Mouse (Mus musculus) fibroblast of lung, adult 2 months (primary cell): ENCODE results near the gene Acsf3.

ENCODE experiments used
- DNase-seq: peaks from one replicate; pipeline ENCODE4 v3.0.0-alpha.2; 2011; ENCODE audit warnings: low read depth

Gene Acsf3

DNA sequence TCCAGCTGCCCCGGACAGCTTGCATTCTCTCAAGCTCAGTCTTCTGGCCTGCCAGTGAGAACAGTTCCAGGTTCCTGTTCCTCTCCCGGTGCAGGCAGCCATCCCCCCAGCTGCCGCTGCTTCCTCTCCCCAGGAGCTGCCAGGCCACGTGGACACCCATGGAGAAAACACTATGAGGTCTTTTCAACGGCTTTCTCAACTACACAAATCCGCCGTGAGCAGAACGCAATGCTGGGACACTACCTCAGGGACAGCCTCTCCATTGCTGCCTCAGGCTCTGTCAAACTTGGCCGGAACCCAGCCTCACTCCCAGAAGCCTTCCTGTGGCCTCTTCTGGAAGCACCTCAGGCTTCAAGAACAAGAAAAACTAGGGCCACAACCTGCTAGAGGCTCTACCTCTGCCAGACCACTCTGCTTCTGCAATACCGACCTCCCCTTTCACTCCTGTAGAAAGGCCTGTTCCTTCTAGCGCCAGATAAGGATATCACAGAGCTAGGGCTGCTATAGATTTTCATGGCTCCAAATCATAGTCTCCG lies 12.5 kb upstream of the Acsf3 start:
- DNase-seq = no peak

DNA sequence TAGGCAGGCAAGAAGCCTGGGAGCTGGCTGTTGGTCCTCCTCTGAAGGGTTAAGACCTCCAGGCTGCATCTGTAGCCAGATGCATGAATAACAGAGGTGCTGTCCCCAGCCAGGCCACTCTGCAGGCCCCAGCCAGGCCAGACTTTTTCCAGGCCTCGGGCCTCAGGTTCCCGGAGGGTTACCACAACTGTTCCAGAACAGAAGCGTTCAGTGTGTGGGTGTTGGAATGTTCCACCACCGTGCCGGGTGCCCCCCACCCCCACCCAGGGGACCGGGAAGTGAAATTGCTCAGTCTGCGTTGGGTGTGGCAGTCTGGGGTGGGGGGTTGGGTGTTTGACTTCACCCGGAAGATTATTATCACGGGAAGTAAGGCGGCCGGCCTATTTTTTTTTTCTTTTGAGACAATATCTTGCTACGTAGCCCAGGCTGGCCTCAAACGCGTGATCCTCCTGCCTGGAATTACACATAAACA lies 12.0 kb upstream of the Acsf3 start:
- DNase-seq = no peak

DNA sequence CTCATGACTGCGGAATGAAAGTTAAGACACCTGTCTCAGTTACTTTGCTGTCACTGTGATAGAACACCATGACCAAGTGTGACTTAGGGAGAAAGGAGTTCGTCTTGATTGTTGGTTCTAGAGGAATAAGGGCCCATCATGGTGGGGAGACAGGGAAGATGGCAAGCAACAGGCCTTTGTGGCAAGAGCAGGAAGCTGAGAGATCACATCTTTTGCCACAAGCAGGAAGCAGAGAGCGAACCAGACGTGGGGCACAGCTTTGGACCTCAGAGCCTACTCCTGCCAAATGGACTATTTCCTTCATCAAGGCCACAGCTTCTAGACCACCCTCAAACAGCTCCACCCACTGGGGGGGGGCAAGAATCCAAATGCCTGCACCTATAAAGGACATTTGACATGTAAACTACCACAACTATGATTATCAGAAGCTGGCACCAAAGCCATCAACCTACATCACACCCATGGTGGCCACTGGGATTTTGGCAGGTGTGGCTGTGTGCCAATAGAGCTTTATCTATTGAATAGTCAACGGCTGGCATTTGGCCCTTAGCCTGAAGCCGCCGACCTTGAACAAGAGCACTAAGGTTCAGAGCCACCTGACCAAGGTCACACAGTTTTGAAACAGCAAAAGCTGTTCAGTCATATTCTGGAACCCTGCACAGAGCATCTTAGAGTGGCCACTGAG lies 10.4 kb upstream of the Acsf3 start:
- DNase-seq = no peak

DNA sequence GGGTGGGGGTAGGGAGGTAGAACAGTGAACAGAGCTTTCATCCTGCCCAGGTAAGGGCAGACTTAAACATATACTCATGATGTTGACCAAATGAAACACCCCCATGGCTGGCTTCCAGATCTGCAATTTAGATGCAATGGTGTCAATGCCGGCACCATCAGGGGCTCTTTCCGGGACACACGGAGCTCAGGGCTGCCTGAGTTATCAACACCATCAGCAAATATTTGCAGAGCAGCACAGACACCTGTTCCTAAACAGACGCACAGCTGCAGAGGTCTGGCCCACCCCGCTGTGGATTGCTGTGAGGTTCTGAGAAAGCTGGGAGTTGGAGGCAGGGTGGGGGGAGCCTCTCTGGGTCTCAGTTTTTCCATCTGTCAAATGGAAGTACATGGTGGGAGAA lies 9.1 kb upstream of the Acsf3 start:
- no peak for DNase-seq

DNA sequence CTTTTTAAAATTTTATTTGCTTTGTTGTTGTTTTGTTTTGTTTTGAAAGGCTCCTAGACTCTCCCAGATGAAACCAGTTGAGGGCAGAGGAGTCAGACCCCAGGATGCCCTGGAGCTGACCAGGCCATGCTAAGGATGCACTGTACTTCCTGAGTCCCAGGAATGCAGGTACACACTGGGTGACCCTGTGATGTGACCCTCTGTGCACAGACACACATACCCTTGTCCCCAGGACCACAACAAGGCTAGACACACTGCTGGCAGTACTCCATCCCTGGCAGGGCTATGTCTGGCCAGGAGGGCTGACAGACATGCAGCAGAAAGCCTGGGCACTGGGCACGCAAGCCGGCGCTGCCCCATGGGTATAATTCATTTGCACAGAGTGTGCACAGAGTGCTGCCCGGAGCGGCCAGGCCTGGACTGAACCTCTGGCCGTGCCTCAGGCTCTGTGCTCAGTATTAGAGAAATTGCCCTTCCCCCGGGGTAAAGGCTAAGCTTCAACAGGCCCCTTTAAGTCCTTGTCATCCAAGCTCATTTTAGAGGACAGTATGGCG lies 8.6 kb upstream of the Acsf3 start:
- no peak for DNase-seq

DNA sequence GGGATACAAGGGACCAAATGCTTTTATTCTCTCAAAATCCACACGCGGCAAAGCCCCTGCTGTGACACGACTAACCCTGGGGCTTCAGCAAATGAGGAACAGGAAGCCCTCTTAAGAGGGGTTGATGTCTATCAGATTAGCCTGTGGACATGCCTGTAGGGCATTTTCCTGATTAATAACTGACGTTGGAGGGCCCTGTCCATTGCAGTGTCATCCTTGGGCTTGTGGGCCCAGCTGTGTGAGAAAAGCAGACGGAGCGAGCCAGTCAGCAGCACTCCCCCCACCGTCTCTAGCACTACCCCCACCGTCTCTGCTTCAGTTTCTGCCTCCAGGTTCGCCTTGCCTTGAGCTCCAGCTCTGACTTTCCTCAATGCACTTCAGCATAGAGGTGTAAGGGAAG lies 8.1 kb upstream of the Acsf3 start:
- DNase-seq = no peak

DNA sequence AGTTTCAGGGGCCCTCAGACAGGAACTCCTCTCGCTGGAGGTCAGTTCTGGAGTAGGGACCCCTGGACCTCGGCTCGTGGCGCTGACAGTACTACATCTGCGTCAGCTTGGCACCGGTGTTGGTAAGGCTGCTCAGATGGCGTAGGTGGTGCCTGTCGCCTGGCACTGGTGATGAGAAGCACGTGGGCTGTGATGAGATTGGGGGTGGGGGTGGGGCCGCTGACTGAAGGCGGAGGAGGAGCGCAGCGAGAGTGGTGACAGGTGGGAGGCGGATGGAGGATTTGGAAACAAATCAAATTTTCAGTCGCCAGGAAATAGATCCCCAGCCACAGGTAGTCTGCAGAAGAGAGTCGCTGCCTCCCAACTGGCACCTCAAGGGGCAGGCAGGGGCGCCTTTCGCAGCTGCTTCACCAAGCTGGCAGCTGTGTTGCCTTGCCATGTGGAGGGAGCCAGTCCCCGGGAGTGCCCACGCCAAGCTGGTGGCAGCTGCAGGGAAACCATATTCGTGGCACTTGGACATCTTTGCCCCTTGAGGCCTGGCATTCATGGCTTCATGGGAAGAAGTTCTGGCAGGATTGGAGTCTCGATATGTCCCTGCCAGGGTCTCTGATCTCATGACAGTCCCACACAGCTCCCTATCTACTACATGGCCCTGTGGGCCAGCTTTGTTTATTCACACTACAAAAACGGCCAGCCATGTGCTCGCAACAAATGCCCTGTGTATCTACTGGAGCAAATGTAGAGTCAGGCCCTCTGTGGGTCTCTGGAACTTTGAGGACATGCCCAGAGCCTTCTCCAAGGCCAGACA lies 5.8 kb upstream of the Acsf3 start:
- no peak for DNase-seq

DNA sequence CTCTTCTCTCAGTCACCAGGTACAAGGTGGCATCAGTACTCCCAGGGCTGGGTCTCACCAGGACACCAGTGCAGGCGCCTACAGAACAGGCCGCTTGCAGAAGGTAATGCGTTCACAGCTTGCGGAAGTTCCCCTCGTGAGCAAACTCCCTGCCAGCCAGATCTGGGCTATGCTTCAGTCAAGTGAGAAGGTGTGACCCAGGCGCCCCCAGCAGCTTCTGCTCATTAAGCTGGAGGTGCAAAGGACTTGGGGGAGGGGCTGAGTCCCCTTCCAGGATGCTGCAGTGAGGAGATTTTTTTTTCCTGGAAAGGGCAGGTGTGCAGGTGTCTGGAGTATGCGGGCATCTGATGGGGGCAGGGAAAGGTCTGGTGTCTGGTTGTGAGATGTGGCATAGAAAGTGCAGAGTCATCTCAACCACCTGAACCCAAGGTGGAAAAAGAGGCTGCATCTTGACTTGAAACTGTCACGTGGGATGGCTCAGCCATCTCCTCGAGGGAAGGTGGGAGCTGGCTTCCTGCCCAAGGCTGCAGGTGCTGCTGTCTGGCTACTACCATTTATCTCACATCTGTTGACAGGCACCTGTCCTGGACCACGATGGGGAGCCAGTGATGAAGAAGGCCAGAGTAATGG lies 2.7 kb upstream of the Acsf3 start:
- DNase-seq = no peak

DNA sequence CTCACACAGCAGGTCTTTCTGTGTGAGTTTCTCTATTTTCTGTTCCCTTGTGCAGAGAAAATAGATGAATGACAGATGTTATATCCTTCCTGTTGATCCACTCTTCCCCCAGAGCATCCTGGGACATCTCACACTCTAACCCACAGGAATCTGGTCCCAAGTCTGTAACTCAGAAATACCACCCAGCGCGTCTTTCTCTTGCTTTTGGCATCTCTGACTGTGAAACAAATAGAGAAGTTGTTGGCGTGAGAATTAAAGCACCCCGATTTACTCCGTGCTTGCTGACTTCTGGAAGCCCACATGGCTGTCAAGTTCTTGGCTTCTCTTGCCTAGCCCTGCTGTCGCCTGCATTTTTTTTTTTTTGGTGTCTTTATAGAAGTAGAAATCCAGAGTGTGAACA lies 2.4 kb downstream of the Acsf3 start:
- DNase-seq = no peak

DNA sequence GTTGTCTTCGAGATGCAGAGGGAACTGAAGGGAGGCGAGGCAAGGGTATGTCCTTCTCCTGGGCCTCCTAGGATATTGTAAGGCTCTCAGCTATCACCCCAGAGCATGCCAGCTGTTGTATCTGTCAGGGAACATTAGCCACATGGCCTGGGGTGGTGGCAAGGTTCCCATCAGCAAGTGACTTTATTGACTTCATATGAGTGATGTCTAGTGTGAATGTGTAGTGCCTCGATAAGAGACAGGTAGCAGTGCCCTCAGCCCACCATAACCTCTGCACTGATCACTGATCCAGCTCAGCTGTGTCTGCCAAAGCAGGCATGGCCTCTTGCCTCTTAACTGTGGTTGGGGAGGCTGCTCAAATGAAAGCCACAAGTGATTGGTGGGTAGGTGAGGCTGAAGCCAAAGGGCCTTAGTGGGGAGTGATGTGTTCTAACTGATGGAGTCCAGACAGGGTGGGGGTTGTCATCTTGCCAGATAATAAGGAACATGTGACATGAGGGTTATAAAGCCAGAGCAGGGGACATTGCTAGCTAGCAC lies 3.5 kb downstream of the Acsf3 start:
- no peak for DNase-seq

DNA sequence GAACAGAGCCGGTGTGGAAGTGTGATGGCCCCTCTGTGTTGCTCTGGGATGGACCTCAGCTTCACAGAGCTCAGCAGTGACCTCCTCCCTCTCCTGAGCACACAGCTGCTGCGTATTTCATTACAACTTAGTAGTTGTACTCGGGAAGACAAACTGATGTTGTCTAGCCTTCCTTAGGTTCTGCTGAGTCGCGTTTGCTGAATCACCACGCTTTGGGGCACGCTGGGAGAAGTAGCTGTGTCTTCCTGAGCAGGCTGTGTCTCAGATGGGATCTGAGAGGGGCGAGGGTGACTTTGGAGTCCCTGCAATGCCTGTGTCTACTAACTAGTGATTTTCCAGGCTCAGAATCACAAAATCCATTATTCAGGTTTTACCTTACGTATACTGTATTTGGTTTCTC lies 4.0 kb downstream of the Acsf3 start:
- DNase-seq = no peak

DNA sequence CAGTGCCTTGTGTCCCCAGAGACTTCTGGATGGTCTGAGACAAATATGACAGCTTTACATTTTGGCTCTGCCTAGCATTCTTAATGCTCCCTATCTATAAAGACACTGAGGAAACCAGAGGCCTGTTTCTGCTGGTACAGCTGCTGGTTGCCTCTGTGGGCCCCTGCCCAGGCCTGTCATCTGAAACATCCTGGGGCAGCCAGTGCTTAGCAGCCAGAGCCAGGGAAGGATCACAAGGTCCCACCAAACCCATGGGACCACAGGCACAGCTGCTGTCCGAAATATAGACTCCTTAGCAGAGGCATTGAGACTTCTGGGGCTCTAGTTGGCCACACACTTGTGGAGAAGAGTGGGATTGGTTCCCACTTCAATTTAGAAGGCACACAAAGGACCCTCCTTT lies 9.5 kb downstream of the Acsf3 start:
- no peak for DNase-seq

DNA sequence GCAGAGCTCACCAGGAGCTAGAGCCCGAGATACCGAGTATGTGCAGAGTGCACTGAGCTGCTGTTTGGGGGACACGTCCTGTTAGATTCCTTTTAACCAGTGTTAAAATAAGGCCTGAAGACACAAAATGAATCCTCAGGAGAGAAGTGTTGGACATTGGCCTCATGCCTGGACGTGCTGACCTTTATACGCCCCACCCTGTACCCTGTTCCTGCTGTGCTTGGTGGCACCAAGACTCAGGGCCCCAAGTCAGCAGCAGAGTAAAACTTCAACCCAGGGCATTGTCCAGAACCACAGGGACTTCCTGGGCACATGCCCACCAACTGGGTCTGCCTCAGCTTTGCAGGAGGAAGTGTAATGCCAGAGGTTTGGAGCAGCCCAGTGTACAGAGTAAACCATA lies 14.5 kb downstream of the Acsf3 start:
- no peak for DNase-seq

DNA sequence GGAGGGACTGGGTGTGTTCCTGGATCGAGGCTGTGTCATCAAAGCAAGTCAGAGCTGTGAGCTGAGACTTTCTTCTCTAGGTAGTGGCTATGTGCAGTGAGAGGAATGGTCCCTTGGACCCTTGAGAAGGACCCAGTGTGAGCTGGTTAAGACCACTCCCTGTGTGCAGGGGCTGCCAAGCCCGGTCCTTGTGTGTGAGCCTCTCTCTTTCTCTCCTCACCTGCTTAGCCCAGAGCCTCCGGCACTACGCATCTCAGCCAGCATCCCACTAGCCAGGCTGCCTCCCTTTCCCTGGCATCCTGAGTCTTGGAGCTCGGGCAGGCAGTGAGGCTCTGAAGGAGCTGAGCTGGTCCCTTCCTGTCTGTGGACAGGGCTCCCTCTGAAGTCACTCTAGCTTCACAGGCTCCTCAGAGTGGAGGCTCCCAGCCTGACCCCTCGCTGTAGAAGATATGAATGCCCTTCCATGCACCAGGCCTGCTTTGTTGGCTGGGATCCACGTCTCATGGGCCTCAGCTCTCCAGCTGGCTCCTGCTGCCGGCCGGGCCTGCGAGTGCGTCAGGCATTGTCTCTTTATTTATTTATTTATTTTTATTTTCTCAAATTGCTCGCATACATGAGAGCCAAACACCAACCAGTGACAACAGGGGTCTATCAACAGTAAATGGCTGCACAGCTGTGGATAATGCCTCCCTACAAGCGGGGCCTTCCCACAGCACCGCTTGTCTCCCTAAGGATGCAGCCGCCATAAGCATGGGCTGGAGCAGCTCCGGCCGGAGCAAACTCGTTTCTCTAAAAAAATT lies 18.3 kb downstream of the Acsf3 start:
- DNase-seq = no peak

DNA sequence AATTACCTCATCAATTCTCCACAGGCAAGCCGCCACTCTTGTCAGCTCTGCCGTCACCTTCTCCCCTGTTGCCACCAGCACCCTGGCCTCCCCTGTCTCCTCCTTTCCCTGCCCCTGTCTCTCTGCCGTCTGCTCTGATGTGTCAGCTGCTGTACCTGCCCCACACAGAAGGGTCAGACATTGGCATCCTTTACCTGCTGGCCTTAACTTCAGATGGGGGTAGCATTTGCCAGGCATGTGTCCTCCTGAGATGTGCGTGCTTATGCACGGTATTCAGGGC lies 18.8 kb downstream of the Acsf3 start:
- no peak for DNase-seq

DNA sequence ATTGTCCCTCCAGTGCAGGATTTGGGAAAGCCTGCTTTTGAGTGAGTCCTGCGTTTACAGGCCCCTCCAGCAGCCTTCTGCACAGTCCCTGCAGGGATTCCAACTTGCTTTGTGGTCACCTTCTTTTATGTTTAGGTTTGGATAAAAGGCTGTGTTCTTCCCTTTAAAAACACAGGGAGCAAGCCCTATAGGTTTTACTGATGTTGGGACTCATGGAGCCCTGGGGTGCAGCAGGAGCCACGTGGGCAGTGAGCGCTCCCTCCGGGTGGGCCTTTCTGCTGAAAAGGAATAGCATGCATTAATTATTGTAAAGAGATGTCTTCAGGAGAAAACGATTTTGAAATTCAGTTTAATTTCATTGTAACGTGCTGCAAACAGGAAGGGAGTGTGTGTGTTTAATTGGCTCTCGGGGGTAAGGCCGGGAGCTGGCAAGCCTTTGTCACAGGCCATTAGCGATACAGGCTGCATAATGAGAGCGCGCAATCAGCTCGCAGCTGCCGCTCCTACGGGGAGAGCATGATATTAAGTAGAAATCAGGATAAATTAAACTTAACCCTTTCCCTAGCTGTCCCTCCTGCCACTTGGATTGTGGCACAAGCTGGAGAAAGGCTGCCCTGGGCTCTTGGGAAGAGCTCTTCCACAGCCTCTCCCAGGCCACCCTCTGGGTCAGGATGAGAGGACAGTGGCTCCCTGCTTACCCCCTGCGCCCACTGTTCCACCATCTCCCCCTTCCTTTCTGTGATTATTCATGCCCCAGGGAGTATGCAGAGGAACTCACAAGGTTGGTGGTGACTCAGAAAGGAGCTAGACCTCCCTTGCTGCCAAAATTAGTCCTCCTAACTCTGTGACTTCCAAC lies 28.8 kb downstream of the Acsf3 start:
- DNase-seq = peak; percentile 17

DNA sequence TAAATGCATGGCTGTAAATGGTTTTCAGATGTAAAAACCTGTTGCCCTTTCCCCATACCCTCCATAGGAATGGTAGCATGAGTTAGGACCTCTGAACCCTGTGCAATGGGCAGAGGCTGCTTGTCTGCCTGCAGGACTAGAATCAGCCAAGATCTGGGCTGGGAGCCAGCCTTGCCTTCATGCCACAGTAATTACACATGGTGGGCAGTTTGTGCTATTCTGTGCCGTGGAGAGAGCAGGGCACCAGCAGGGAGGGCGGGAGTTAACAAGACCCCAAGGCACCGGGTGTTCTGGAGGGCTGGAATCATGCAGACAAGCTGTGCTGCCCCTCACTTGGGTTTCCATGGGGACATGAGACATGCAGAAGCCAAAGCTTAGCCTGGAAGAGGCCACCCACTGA lies 30.1 kb downstream of the Acsf3 start:
- peak; percentile 6 for DNase-seq

DNA sequence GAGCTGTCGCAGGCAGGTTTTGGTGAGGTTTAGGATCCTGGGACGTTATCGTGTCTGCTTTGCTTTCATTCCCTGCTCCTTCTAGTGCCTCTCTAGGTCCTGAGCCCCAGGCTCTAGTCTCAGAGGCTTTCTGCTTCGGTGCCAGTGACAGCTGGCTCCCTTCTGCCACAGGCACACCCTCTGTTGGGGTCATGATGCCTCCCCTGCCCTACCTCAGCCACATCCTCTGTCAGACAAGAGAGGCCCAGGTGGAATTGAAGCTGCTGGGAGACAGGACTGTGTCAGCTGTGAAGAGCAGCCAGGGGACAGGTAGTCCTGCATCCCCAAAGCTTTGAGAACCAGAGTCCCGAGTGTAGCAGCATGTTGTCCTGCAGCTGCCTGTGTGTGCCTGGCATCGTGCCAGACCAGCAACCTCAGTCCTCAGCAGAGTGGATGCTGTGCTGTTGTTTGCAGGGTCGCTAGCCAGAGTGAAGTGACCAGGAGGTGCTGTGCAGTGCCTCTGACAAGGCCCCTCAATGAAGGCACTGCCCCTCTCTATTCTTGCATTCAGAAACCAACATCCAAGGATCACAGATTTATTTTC lies 31.8 kb downstream of the Acsf3 start:
- no peak for DNase-seq

DNA sequence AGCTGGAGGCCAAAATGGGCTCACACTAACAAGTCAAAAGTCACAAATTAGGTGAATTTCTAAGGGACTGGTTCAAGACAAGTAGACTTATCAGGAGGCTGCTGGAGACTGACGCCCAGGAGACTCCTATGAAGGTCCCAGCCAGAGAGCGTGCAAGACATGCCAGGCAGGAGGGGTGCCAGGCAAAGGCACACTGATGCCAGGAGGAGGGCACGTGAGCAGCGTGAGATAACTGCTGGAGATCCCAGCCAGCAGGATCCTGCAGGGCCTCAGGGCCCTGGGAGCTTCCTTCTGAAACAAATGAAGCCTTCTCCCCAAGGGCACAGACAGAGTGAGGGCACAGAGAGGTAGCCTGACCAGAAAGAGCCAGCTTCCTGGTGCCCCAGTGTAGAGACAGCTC lies 32.6 kb downstream of the Acsf3 start:
- DNase-seq = no peak

DNA sequence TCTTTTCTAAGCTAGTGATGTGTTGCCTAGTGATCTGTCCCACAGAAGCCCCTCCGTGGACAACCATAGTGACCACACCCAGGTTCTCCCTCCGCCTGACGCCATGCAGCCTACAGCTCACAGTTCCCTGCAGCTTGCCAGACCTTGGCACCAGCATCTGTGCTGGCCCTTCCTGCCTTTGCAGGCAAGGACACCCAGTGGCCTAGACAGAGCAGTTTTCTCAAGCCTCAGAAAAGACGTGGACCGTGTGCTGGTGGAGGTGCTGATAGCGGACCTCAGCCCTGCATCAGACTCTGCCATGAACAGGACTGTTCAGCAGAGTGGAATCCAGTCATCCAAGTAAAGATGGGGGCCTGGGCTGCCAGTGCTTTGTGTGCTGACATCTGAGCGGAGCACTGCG lies 35.1 kb downstream of the Acsf3 start:
- no peak for DNase-seq
